Mouse (Mus musculus) inflammation-experienced regulatory T-cells, adult 16 weeks (primary cell): Measurements from ENCODE around the gene Pced1a. TPM values are rescaled to one million over a fixed set of nuclear protein-coding genes. Genes with fewer than 3 reads are reported as not detected.

Experiments used
- polyA plus RNA-seq: library from polyadenylated mRNA; unstranded; fragments of 100-300 nt; shearing (Covaris generic); gene quantifications from one replicate; pipeline ENCODE4 v1.2.1, GENCODE M21; 2017

The Pced1a gene
- 22.0 TPM for polyA plus RNA-seq

DNA sequence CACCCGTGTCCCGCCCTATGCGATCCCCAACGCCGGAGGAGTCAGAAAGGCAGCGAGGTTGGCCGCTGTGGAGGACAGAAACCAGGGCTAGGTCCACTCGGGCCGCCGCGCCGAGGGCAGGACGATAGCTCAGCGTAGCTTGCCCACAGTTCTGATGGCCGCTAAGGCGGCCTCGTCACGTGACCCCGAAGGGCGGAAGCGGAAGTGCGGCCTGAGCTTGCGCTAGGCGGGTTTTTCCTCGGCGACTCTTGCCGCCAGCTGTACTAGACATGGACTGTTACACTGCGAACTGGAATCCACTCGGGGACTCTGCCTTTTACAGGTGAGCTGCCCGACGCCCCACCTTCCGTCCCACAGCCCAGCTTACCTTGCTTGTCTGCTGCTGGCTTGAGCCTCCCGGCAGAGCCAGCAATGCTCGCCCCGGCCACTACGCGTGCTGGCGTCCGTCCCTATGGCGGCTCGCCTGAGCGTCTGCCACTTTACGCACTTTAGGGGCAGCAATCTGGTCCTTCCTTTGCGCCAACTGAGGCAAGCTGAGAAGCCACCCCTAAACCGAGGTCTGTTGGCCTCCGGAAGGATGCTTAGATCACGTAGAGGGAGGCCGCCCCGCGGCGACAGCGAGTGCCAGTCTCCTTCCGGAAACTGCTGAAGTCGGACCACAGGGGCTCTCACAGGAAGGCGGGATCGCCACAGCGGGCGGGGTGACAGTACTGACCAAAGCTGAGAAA, at the start of gene Pced1a, which contains the start of gene Vps16:
Pced1a (minus strand) TSS at position 576 of the 728 bp plus-strand sequence.
Vps16 (plus strand) TSS at position 214 of the 728 bp plus-strand sequence.

DNA sequence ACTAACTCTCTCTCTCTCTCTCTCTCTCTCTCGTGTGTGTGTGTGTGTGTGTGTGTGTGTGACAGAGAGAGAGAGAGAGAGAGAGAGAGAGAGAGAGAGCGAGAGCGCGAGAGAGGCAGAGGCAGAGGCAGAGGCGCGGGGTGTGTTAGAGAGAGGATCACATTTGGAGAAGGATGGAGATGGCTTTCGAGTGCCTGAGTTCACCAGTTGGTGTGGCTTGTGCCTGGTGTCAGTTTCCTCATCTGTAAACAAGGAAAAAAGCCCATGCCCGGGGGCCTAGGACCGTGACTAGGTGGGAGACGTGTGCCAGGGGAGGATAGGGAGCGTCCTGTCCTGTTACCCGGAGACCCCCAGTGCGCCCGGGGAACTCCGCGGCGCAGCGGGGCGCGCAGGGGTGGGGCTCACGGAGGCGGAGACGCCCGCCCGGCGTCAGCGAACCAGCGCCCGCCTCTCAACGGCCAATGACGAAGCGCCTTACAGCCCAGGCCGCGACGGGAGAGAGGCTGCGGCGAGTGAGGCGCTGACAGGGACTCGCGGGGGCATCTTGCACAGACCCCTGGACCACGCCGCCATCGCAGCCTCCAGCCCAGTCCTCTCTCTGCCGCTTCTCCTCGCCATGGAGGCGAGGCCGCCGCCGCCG, 25.4 kb upstream of the Pced1a start, which contains the start of gene Ptpra:
Ptpra (plus strand) TSS at position 485 of the 640 bp plus-strand sequence.

GRCm38 (mm10) chr2:130406178-130406577, 18.3 kb downstream of the Pced1a start, which contains the start of gene Tmem239:
Tmem239 (plus strand) TSS chr2:130406478.

GRCm38 (mm10) chr2:130404939-130405338, 19.6 kb downstream of the Pced1a start, which contains the start of the genes Gm28372 and 1700020A23Rik:
Gm28372 (plus strand) TSS chr2:130405239.
1700020A23Rik (plus strand) TSS chr2:130405259.

GRCm38 (mm10) chr2:130397186-130397985, 27.1 kb downstream of the Pced1a start, which contains the start of gene Cpxm1:
Cpxm1 (minus strand) TSS chr2:130397574.

Other genes with a start within 250 kb of the Pced1a start
- 413 TPM for gene Snrpb, start 245.3 kb downstream of the Pced1a start, polyA plus RNA-seq
- not detected for gene Tmc2, start 229.5 kb downstream of the Pced1a start, polyA plus RNA-seq
- gene Nop56, start 150.3 kb downstream of the Pced1a start, polyA plus RNA-seq, result 299 TPM
- gene Idh3b, start 140.2 kb downstream of the Pced1a start, polyA plus RNA-seq, result 198 TPM
- not detected for gene Ebf4, start 129.5 kb downstream of the Pced1a start, polyA plus RNA-seq
- gene Cpxm1, start 27.1 kb downstream of the Pced1a start, polyA plus RNA-seq, result 0.46 TPM
- not detected for gene Gm28372, start 19.5 kb downstream of the Pced1a start, polyA plus RNA-seq
- not detected for gene 1700020A23Rik, start 19.4 kb downstream of the Pced1a start, polyA plus RNA-seq
- not detected for gene Tmem239, start 18.2 kb downstream of the Pced1a start, polyA plus RNA-seq
- 296 TPM for gene Vps16, start 362 bp downstream of the Pced1a start, polyA plus RNA-seq
- gene Ptpra, start 25.6 kb upstream of the Pced1a start, polyA plus RNA-seq, result 29.2 TPM
- 59.1 TPM for gene Mrps26, start 139.0 kb upstream of the Pced1a start, polyA plus RNA-seq
- gene Oxt, start 151.5 kb upstream of the Pced1a start, polyA plus RNA-seq, result not detected
- not detected for gene Avp, start 157.9 kb upstream of the Pced1a start, polyA plus RNA-seq
- 22.3 TPM for gene Fastkd5, start 205.3 kb upstream of the Pced1a start, polyA plus RNA-seq
- 16.5 TPM for gene Ubox5, start 205.3 kb upstream of the Pced1a start, polyA plus RNA-seq
- 0.72 TPM for gene Lzts3, start 218.1 kb upstream of the Pced1a start, polyA plus RNA-seq
- gene Ddrgk1, start 240.0 kb upstream of the Pced1a start, polyA plus RNA-seq, result 183 TPM
- gene Itpa, start 242.9 kb upstream of the Pced1a start, polyA plus RNA-seq, result 51.7 TPM